In the genomic region with DNA sequence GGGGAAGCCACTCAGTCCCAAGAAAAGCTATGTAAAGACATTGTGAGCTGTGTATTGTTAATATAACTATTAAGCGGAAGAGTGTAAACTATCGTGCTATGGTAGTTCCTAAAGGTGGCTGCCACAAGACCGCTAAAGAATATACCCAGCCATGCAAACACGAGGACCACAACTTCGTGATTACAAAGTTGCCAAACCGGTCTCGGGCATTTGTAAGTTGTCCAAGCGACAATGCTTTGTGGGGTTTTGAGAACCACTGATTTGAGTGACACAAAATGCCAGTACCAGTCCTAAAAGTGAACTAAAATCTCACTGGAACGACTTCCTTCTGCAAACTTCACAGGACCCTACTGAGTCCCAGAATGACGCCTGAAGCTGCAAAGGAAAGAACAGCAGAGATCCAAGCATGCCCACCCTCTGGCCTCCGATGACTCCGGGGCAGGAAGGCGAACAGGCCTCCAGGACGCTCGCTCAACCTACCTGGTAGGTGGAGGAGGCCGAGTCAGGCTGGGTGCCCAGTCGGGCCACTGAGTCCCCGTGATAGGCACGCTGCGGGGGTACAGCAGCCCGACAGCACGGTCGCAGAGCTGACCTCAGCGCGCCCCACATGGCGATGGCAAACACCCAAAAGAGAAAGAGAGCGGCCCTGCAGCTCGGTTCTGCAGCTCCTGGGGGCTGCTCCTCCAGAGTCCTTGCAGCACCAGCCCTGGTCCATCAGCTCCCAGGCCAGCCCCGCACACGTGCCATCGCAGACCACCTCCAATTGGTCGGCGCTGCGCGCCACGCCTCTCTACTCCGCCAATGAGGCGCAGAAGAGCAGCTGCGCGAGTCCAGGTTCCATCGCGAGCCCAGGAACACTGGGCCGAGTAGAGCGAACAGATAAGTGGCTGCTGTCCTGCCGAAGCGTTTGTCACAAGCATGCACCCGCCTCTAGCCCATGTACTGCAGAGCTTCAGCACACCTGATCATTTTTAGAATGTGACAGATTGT, we compare ENCODE assay signal across 8 mouse cellular contexts. TPM values are rescaled to one million over a fixed set of nuclear protein-coding genes. Genes with fewer than 3 reads are reported as not detected.
DNase-seq lines count a peak whose midpoint lies in the region; ATAC-seq lines count a peak whose summit lies in the region.

Mccc2 (minus strand) TSS at position 734 of the 990 bp plus-strand sequence.

- ATAC-seq in megakaryocyte progenitor cell, adult 5-6 weeks (replicated peaks; ENCODE audit: poor library complexity) = peak; percentile 98

- peak; percentile 91 for DNase-seq in adipocyte (ENCODE audit: low spot score)
- peak; percentile 95 for DNase-seq in embryo, embryonic 10 days (ENCODE audit: low spot score)
- peak; percentile 80 for DNase-seq in gastrocnemius, postnatal 10 days
- peak; percentile 88 for DNase-seq in induced T-regulatory cell, adult 2 months (ENCODE audit: low read depth)
- peak; percentile 49 to 80 for DNase-seq in left cerebral cortex, adult 9 months (ENCODE audit: low spot score in 2 of 2)
- peak; percentile 82 for DNase-seq in right cerebral cortex, postnatal 14 days
- peak; percentile 43 to 84 for DNase-seq in urinary bladder, postnatal 36 days (ENCODE audit: low spot score in 2 of 2)

RNA-seq across cellular contexts. Expression of gene Mccc2, which starts in this region (rescaled TPM):
- 10 to 100 TPM; 30.5 to 31.5 TPM for total RNA-seq in gastrocnemius, postnatal 10 days (2021)
- total RNA-seq in megakaryocyte progenitor cell, adult 5-6 weeks (2015) = 13.9 and 15.4 TPM in 2 replicates
- 15.3 and 20.9 TPM in 2 replicates for total RNA-seq in megakaryocyte progenitor cell, adult 5-6 weeks (2017)

Comparison
In these comparisons a context has a peak if more than half of its experiments do, and no peak if none do; other contexts are left out.
1. Peak in every context shown above with its lines: DNase-seq and ATAC-seq.